Mouse (Mus musculus): Measurements from ENCODE around the gene Pak6. TPM values are rescaled to one million over a fixed set of nuclear protein-coding genes. Genes with fewer than 3 reads are reported as not detected.

Gene Pak6
- total RNA-seq, 1 experiment from 2014 or later, result not detected

GRCm38 (mm10) chr2:118745915-118746901 lies 83.1 kb downstream of the Pak6 start:
- 0 out of 2 replicates have a peak, but pooled peaks have one; percentile 16 for ATAC-seq (replicated peaks; ENCODE audit: insufficient number of reproducible peaks, low FRiP score, low TSS enrichment, poor library complexity, severe bottlenecking)

GRCm38 (mm10) chr2:118747301-118747960 lies 84.3 kb downstream of the Pak6 start:
- no peak for ATAC-seq (replicated peaks; ENCODE audit: insufficient number of reproducible peaks, low FRiP score, low TSS enrichment, poor library complexity, severe bottlenecking)

Other genes with a start within 250 kb of the Pak6 start
- gene Srp14, start 183.6 kb upstream of the Pak6 start, total RNA-seq (2017), result 189 to 249 TPM (median 241 TPM) in 3 replicates
- 21.5 to 42.1 TPM (median 35.4 TPM) in 3 replicates for gene Bmf, start 113.6 kb upstream of the Pak6 start, total RNA-seq (2017)
- 9.5 to 15.1 TPM (median 11.3 TPM) in 3 replicates for gene Bub1b, start 65.1 kb upstream of the Pak6 start, total RNA-seq (2017)
- 0.58 TPM in 1 of 3 replicates, not detected in the others for gene Ankrd63, start 40.7 kb downstream of the Pak6 start, total RNA-seq (2017)
- gene Plcb2, start 65.1 kb downstream of the Pak6 start, total RNA-seq (2017), result 32.8 to 44.3 TPM (median 36.3 TPM) in 3 replicates
- gene Inafm2, start 82.5 kb downstream of the Pak6 start, total RNA-seq (2017), result 14.5 to 23.9 TPM (median 19.3 TPM) in 3 replicates
- gene Ccdc9b, start 99.4 kb downstream of the Pak6 start, total RNA-seq (2017), result 0.10 to 0.19 TPM in 2 of 3 replicates, not detected in the other
- gene Phgr1, start 109.5 kb downstream of the Pak6 start, total RNA-seq (2017), result not detected in 3 replicates
- not detected in 3 replicates for gene Disp2, start 116.4 kb downstream of the Pak6 start, total RNA-seq (2017)
- gene Knstrn, start 150.7 kb downstream of the Pak6 start, total RNA-seq (2017), result 6.5 to 23.1 TPM (median 15.4 TPM) in 3 replicates
- 9.5 to 16.2 TPM (median 13.5 TPM) in 3 replicates for gene Ivd, start 198.7 kb downstream of the Pak6 start, total RNA-seq (2017)
- gene Bahd1, start 237.1 kb downstream of the Pak6 start, total RNA-seq (2017), result 5.6 to 11.9 TPM (median 9.6 TPM) in 3 replicates